Mouse (Mus musculus): Measurements from ENCODE around the gene Ctsw. TPM values are rescaled to one million over a fixed set of nuclear protein-coding genes. Genes with fewer than 3 reads are reported as not detected.

The Ctsw gene
- polyA plus RNA-seq, 1 experiment from 2014 or later, result 0.42 TPM

GRCm38 (mm10) chr19:5471846-5472245, 3.5 kb upstream of the Ctsw start:
- in situ Hi-C loops (cut with MboI; ENCODE audit: low pct_unique_long_range_greater_than_20kb), result no loop called here
- ChIA-PET POLR2A (interaction anchor here (0.6 to 8.9 kb wide), 5 partner anchors 12 to 108 kb away, joined by 3 to 135 read pairs (median 4); partner anchors contain the start of genes Cfl1, Fibp and Mus81), CTCF (interaction anchor here (1.1 to 8.1 kb wide), 4 partner anchors 9 to 39 kb away, joined by 3 to 97 read pairs (median 13); partner anchors contain the start of genes Ccdc85b, Cfl1 and Mus81)
- TF ChIP-seq CTCF (IDR thresholded peaks at IDR 0.05), result no peak
- no peak for DNase-seq (ENCODE audit: low read depth, low spot score)
- H3K27me3 ChIP-seq, result no peaks in the 10 kb centered on the region
- peak; percentile 23 for ATAC-seq

GRCm38 (mm10) chr19:5466916-5467500, 1.3 kb downstream of the Ctsw start:
- TF ChIP-seq CTCF (IDR thresholded peaks at IDR 0.05), result no peak
- ATAC-seq, result no peak
- ChIA-PET CTCF (interaction anchor here (1.1 to 11.3 kb wide), 2 partner anchors 19 to 62 kb away, joined by 3 to 143 read pairs; partner anchors contain the start of genes Cfl1 and Mus81), POLR2A (interaction anchor here (1.0 to 1.4 kb wide), 2 partner anchors 8 to 13 kb away, joined by 3 to 4 read pairs; no protein-coding TSS in a partner anchor)
- no peak for DNase-seq (ENCODE audit: low read depth, low spot score)
- in situ Hi-C loops (cut with MboI; ENCODE audit: low pct_unique_long_range_greater_than_20kb), result no loop called here
- no peaks in the 10 kb centered on the region for H3K27me3 ChIP-seq

GRCm38 (mm10) chr19:5465037-5465436, 3.3 kb downstream of the Ctsw start:
- ATAC-seq, result no peak
- in situ Hi-C loops (cut with MboI; ENCODE audit: low pct_unique_long_range_greater_than_20kb), result no loop called here
- H3K27me3 ChIP-seq, result no peaks in the 10 kb centered on the region
- CTCF ChIA-PET, result interaction anchor here (0.7 to 11.3 kb wide), 5 partner anchors 19 to 64 kb away, joined by 3 to 143 read pairs (median 7); partner anchors contain the start of genes Cfl1 and Mus81
- POLR2A ChIA-PET, result interaction anchor here (1.0 to 3.2 kb wide), 3 partner anchors 9 to 23 kb away, joined by 3 to 21 read pairs (median 3); partner anchors contain the start of genes Efemp2 and Mus81
- DNase-seq (ENCODE audit: low read depth, low spot score), result no peak
- no peak for TF ChIP-seq CTCF (IDR thresholded peaks at IDR 0.05)

DNA sequence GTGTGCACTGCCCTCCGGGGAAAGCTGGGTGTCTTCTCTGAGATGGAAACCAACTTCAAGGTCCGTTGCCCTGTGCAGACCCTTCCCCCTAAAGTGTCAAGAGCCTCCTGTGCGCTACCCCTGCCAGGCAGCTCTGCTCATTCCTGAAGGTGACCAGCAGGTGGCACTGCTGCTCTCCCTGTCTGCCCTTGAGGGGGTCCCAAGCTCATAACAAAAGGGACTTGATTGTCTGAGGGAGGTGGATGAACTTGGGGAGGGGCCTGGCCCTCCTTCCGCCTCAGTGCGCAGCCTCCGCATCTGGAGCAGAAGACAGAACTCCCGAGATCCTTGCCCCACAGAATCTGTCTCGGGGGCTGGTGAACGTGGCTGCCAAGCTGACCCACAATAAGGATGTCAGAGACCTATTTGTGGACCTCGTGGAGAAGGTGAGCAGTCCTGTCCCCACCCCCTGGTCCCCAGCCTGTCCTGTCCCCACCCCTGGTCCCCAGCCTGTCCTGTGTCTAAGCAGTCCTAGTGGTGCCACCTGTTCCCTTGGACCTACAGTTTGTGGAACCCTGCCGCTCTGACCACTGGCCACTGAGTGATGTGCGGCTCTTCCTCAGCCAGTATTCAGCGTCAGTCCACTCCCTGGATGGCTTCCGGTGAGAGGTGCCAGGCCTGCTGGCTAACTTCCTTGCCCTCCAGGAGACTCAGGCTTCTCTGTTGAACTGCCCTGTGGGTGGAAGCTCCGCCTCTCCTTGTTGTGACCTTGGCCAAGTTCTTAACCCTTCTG, 4.3 kb downstream of the Ctsw start:
- ATAC-seq (no peak), DNase-seq (ENCODE audit: low read depth, low spot score) (no peak)
- ChIA-PET CTCF (interaction anchor here (0.8 to 11.3 kb wide), 12 partner anchors 8 to 126 kb away, joined by 3 to 143 read pairs (median 5); partner anchors contain the start of genes Cfl1 and Mus81), POLR2A (interaction anchor here (0.6 to 4.1 kb wide), 10 partner anchors 11 to 180 kb away, joined by 3 to 29 read pairs (median 4); partner anchors contain the start of genes Cfl1, Efemp2, Fosl1 and Mus81)
- no peak for TF ChIP-seq CTCF (IDR thresholded peaks at IDR 0.05)
- in situ Hi-C loops (cut with MboI; ENCODE audit: low pct_unique_long_range_greater_than_20kb), result no loop called here
- H3K27me3 ChIP-seq, result no peaks in the 10 kb centered on the region

DNA sequence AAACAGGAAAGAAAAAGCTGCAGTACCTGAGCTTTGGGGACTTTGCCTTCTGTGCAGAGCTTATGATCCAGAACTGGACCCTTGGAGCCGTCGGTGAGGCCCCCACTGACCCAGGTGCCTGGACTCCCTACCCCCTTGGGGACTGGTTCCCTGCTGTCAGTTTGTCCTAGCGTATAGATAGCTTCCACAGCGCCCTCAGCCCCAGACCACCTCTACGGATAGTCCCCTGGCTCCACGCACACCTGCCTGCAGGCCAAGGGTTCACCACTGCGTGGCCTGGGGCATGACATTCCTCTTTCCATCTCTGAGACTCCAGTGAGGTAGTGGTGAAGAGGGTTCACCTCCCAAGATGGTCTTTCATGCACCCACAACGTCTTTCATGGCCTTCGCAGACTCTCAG, 5.1 kb downstream of the Ctsw start:
- no peak for TF ChIP-seq CTCF (IDR thresholded peaks at IDR 0.05)
- ChIA-PET POLR2A (interaction anchor here (0.6 to 4.1 kb wide), 7 partner anchors 12 to 34 kb away, joined by 3 to 29 read pairs (median 4); partner anchors contain the start of genes Cfl1, Efemp2, Fosl1 and Mus81), CTCF (interaction anchor here (0.8 to 11.3 kb wide), 12 partner anchors 9 to 125 kb away, joined by 3 to 143 read pairs (median 5); partner anchors contain the start of genes Cfl1 and Mus81)
- H3K27me3 ChIP-seq, result no peaks in the 10 kb centered on the region
- ATAC-seq (no peak), DNase-seq (ENCODE audit: low read depth, low spot score) (no peak)
- in situ Hi-C loops (cut with MboI; ENCODE audit: low pct_unique_long_range_greater_than_20kb), result no loop called here

DNA sequence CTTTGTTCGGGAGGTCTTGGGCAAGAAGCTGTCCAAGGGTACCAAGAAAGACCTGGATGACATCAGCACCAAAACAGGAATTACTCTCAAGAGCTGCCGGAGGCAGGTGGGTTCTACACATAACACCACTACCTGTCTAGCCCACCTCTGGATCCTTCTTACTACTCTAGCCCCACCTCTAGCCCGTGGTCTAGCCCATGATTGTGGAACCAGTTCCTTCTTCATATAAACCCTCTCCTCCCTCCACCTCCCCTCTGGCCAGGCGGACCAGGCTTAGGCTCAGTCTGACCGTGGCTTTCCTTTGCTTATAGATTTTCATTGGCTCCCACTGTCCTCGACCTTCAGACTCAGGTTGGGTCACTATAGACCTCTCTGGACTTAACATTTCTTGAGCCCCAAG, 6.9 kb downstream of the Ctsw start:
- ATAC-seq (no peak), DNase-seq (ENCODE audit: low read depth, low spot score) (no peak)
- ChIA-PET CTCF (interaction anchor here (6.6 to 11.3 kb wide), 2 partner anchors 24 to 29 kb away, joined by 62 to 143 read pairs; partner anchors contain the start of genes Cfl1 and Mus81), POLR2A (interaction anchor here (0.5 to 4.1 kb wide), 7 partner anchors 14 to 1904 kb away, joined by 3 to 29 read pairs (median 3); partner anchors contain the start of genes Efemp2 and Mus81)
- in situ Hi-C loops (cut with MboI; ENCODE audit: low pct_unique_long_range_greater_than_20kb), result no loop called here
- no peaks in the 10 kb centered on the region for H3K27me3 ChIP-seq
- no peak for TF ChIP-seq CTCF (IDR thresholded peaks at IDR 0.05)

- ChIA-PET POLR2A (interaction anchor here (0.9 to 4.1 kb wide), 8 partner anchors 11 to 28 kb away, joined by 3 to 29 read pairs (median 5); partner anchors contain the start of genes Efemp2 and Mus81), CTCF (interaction anchor here (0.9 to 11.3 kb wide), 5 partner anchors 10 to 36 kb away, joined by 3 to 143 read pairs (median 3); partner anchors contain the start of genes Cfl1, Drap1 and Mus81)
- TF ChIP-seq CTCF (IDR thresholded peaks at IDR 0.05), result no peak
- DNase-seq (ENCODE audit: low read depth, low spot score) (no peak), ATAC-seq (peak; percentile 29)
- in situ Hi-C loops (cut with MboI; ENCODE audit: low pct_unique_long_range_greater_than_20kb), result no loop called here
- no peaks in the 10 kb centered on the region for H3K27me3 ChIP-seq
These were observed 7.8 kb downstream of the Ctsw start, which contains the start of gene Fibp for GRCm38 (mm10) chr19:5460465-5460911. Gene Fibp, plus strand, starts transcription at chr19:5460615.

DNA sequence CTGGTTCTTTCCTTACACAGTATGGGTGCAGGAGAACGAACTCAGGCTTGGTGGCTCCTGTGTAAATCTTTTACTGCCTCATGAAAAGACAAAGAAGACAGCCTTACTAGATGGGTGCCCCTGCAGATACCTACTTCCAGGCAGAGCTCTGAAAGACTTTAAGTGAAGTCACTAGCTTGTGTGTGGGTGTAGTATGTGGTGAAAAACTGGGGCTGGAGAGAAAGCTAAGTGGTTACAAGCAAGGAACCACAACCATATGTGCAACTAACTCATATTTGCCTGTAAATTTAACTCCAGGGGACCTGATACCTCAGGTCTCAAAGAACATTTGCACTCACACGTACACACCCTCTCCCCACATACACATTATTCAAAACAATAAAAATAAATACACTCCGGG, 8.4 kb downstream of the Ctsw start:
- no peak for DNase-seq (ENCODE audit: low read depth, low spot score)

GRCm38 (mm10) chr19:5459019-5459418, 9.3 kb downstream of the Ctsw start:
- no peak for TF ChIP-seq CTCF (IDR thresholded peaks at IDR 0.05)
- DNase-seq (ENCODE audit: low read depth, low spot score) (no peak), ATAC-seq (no peak)
- ChIA-PET POLR2A (interaction anchor here (0.7 to 4.1 kb wide), 6 partner anchors 12 to 29 kb away, joined by 3 to 30 read pairs (median 11); partner anchors contain the start of genes Efemp2 and Mus81), CTCF (interaction anchor here (1.4 to 11.3 kb wide), 3 partner anchors 14 to 27 kb away, joined by 5 to 143 read pairs (median 62); partner anchors contain the start of genes Cfl1 and Mus81)
- in situ Hi-C loops (cut with MboI; ENCODE audit: low pct_unique_long_range_greater_than_20kb), result no loop called here
- H3K27me3 ChIP-seq, result no peaks in the 10 kb centered on the region

More for the DNA sequence above, 8.4 kb downstream of the Ctsw start:
- ATAC-seq, result no peak
- TF ChIP-seq CTCF (IDR thresholded peaks at IDR 0.05), result no peak
- ChIA-PET POLR2A (interaction anchor here (0.7 to 4.1 kb wide), 6 partner anchors 11 to 28 kb away, joined by 3 to 29 read pairs (median 10); partner anchors contain the start of genes Efemp2 and Mus81), CTCF (interaction anchor here (0.9 to 11.3 kb wide), 4 partner anchors 15 to 36 kb away, joined by 3 to 143 read pairs (median 32); partner anchors contain the start of genes Cfl1, Drap1 and Mus81)
- in situ Hi-C loops (cut with MboI; ENCODE audit: low pct_unique_long_range_greater_than_20kb), result no loop called here
- no peaks in the 10 kb centered on the region for H3K27me3 ChIP-seq
